Mouse (Mus musculus) small intestine, adult 2 months (tissue): Measurements from ENCODE around the gene Rpap1. TPM values are rescaled to one million over a fixed set of nuclear protein-coding genes. Genes with fewer than 3 reads are reported as not detected.
"Not testable (repeated sequence)": the region's sequence is repeated elsewhere in the genome, so short reads cannot be mapped to it uniquely, and the experiment has no call there.

ENCODE experiments used
- H3K27ac ChIP-seq: fragments of 200-500 bp; 2 replicates; pipeline ENCODE4 v1.5.1; 2012; ENCODE audit warnings: low read depth, low read length, control low read depth, inconsistent platforms; ENCODE audit not compliant: insufficient read depth
- H3K27me3 ChIP-seq: fragments of 200-500 bp; 2 replicates; pipeline ENCODE4 v1.6.1; 2012; ENCODE audit warnings: mild to moderate bottlenecking, moderate library complexity, low read length, inconsistent platforms; ENCODE audit not compliant: control insufficient read depth, insufficient read depth
- H3K36me3 ChIP-seq: fragments of 200-500 bp; 2 replicates; pipeline ENCODE4 v1.6.1; 2012; ENCODE audit warnings: mild to moderate bottlenecking, low read length, control low read depth, inconsistent platforms; ENCODE audit not compliant: control insufficient read depth, insufficient read depth
- H3K4me1 ChIP-seq: fragments of 200-500 bp; 2 replicates; pipeline ENCODE4 v1.6.1; 2012; ENCODE audit warnings: low read length, inconsistent platforms, mixed read lengths; ENCODE audit not compliant: control insufficient read depth, insufficient read depth, insufficient read length
- H3K4me3 ChIP-seq: fragments of 200-500 bp; 2 replicates; pipeline ENCODE4 v1.5.1; 2012; ENCODE audit warnings: low read depth, mild to moderate bottlenecking, control low read depth, inconsistent platforms, low read length, moderate library complexity
- CTCF ChIP-seq: fragments of 200-500 bp; IDR thresholded peaks from 2 replicates; pipeline ENCODE4 v1.5.1; 2012; ENCODE audit warnings: low read depth, mild to moderate bottlenecking, control low read depth, inconsistent platforms, low read length, moderate library complexity, mixed read lengths; ENCODE audit not compliant: insufficient replicate concordance, insufficient read length; ENCODE audit errors: extremely low read depth
- POLR2A ChIP-seq: fragments of 200-500 bp; IDR thresholded peaks from 2 replicates; pipeline ENCODE4 v1.6.1; 2012; ENCODE audit warnings: low read depth, mild to moderate bottlenecking, control low read depth, inconsistent platforms, low read length, moderate library complexity
- WGBS: fragments of 180-500 bp; shearing (Covaris S2); methylation state at CpG from one replicate; pipeline ENCODE4 v1.1.7; 2018; 5-methylcytosine and 5-hydroxymethylcytosine counted together
- polyA plus RNA-seq: library from polyadenylated mRNA; depleted of rRNA; stranded (reverse); fragments of >200 nt; gene quantifications from 2 replicates; pipeline ENCODE4 v1.2.3, GENCODE M21; 2012; rRNA removed

Gene Rpap1
- polyA plus RNA-seq, 1 experiment, result 18.2 TPM

GRCm38 (mm10) chr2:119737124-119737523, 50.2 kb downstream of the Rpap1 start:
- H3K27me3 ChIP-seq, result no peaks in the 10 kb centered on the region
- WGBS, result 11% methylated on average over 12 of the region's 12 CpGs
- H3K4me1 ChIP-seq, result peaks cover 22% of the 10 kb centered on the region
- no peak overlapping the region for H3K27ac ChIP-seq
- H3K4me3 ChIP-seq, result peak overlapping the region; percentile 19; the same call in 1 of the 2 replicates
- H3K36me3 ChIP-seq, result peaks cover 13% of the 10 kb centered on the region
- TF ChIP-seq CTCF (no peak), POLR2A (no peak)

- no peak overlapping the region for H3K27ac ChIP-seq
- no peaks in the 10 kb centered on the region for H3K4me1 ChIP-seq
- H3K4me3 ChIP-seq, result no peak overlapping the region
- H3K36me3 ChIP-seq, result peaks cover 52% of the 10 kb centered on the region
- H3K27me3 ChIP-seq, result no peaks in the 10 kb centered on the region
- WGBS, result 72% methylated on average over 4 of the region's 4 CpGs
- TF ChIP-seq POLR2A (no peak), CTCF (no peak)
These were observed 56.6 kb downstream of the Rpap1 start for GRCm38 (mm10) chr2:119730735-119731134.

GRCm38 (mm10) chr2:119727762-119728416, 59.4 kb downstream of the Rpap1 start:
- peaks cover 64% of the 10 kb centered on the region for H3K36me3 ChIP-seq
- H3K27ac ChIP-seq, result no peak overlapping the region
- TF ChIP-seq POLR2A (no peak), CTCF (no peak)
- no peaks in the 10 kb centered on the region for H3K4me1 ChIP-seq
- H3K27me3 ChIP-seq, result no peaks in the 10 kb centered on the region
- no peak overlapping the region for H3K4me3 ChIP-seq
- 95% methylated on average over 3 of the region's 3 CpGs for WGBS

GRCm38 (mm10) chr2:119721070-119721469, 66.3 kb downstream of the Rpap1 start:
- Histone ChIP-seq H3K27me3 (no peaks in the 10 kb centered on the region), H3K36me3 (peaks cover 51% of the 10 kb centered on the region), H3K4me3 (no peak overlapping the region), H3K27ac (no peak overlapping the region), H3K4me1 (no peaks in the 10 kb centered on the region)
- TF ChIP-seq POLR2A, result no peak
- no peak for TF ChIP-seq CTCF
- WGBS, result 96% methylated on average over 8 of the region's 8 CpGs

- WGBS, result 99% methylated on average over 2 of the region's 2 CpGs
- H3K36me3 ChIP-seq, result peaks cover 31% of the 10 kb centered on the region
- not testable (repeated sequence) for H3K4me3 ChIP-seq, H3K27me3 ChIP-seq, H3K4me1 ChIP-seq, H3K27ac ChIP-seq
These were observed 71.5 kb downstream of the Rpap1 start for GRCm38 (mm10) chr2:119715868-119716267.

Other genes starting within 250 kb of the Rpap1 start
- 0.09 and 0.10 TPM in 2 replicates for gene Exd1, start 239.9 kb downstream of the Rpap1 start, polyA plus RNA-seq
- 58.2 and 102 TPM in 2 replicates for gene Chp1, start 239.8 kb downstream of the Rpap1 start, polyA plus RNA-seq
- 0.23 and 0.75 TPM in 2 replicates for gene Nusap1, start 169.2 kb downstream of the Rpap1 start, polyA plus RNA-seq
- 3.7 and 4.4 TPM in 2 replicates for gene Oip5, start 169.1 kb downstream of the Rpap1 start, polyA plus RNA-seq
- gene Ndufaf1, start 124.7 kb downstream of the Rpap1 start, polyA plus RNA-seq, result 0.53 and 1.4 TPM in 2 replicates
- gene Rtf1, start 112.5 kb downstream of the Rpap1 start, polyA plus RNA-seq, result 1.8 and 3.8 TPM in 2 replicates
- gene Itpka, start 45.2 kb downstream of the Rpap1 start, polyA plus RNA-seq, result 21.6 and 39.7 TPM in 2 replicates
- 1.8 and 2.0 TPM in 2 replicates for gene Ltk, start 27.1 kb downstream of the Rpap1 start, polyA plus RNA-seq
- 3.2 and 6.3 TPM in 2 replicates for gene Tyro3, start 10.2 kb upstream of the Rpap1 start, polyA plus RNA-seq
- 5.4 and 6.6 TPM in 2 replicates for gene Mga, start 109.7 kb upstream of the Rpap1 start, polyA plus RNA-seq
- 3.6 and 15.9 TPM in 2 replicates for gene Mapkbp1, start 185.2 kb upstream of the Rpap1 start, polyA plus RNA-seq
- 1.3 and 6.8 TPM in 2 replicates for gene Jmjd7, start 239.9 kb upstream of the Rpap1 start, polyA plus RNA-seq
- 1.1 and 2.8 TPM in 2 replicates for gene Gm28042, start 240.0 kb upstream of the Rpap1 start, polyA plus RNA-seq
- 0.74 and 3.3 TPM in 2 replicates for gene Pla2g4b, start 245.9 kb upstream of the Rpap1 start, polyA plus RNA-seq